Mouse (Mus musculus): ENCODE data around the gene Bclaf1. TPM values are rescaled to one million over a fixed set of nuclear protein-coding genes. Genes with fewer than 3 reads are reported as not detected.
A peak's percentile ranks its signal among the peaks of the same experiment; 100 is the strongest.

Gene Bclaf1
- polyA plus RNA-seq, 1 experiment from 2014 or later: 79.3 TPM

- H3K9ac ChIP-seq: no peak overlapping the region
- WGBS (ENCODE audit: insufficient replicate concordance): 81% methylated on average over 6 of the region's 6 CpGs
- H3K9me3 ChIP-seq (replicated peaks): no peaks in the 10 kb centered on the region
- peaks cover 18% of the 10 kb centered on the region for H3K4me1 ChIP-seq
- H3K36me3 ChIP-seq: no peaks in the 10 kb centered on the region
- no peak overlapping the region for H3K4me3 ChIP-seq
- H3K4me2 ChIP-seq: no peak overlapping the region
- no peaks in the 10 kb centered on the region for H3K27me3 ChIP-seq (replicated peaks)
- no peak for ATAC-seq
- H3K27ac ChIP-seq: no peak overlapping the region
These were observed 24.9 kb upstream of the Bclaf1 start for GRCm38 (mm10) chr10:20287369-20287768.

- H3K4me1 ChIP-seq: peaks cover 12% of the 10 kb centered on the region
- H3K4me2 ChIP-seq: peak overlapping the region; percentile 63
- WGBS (ENCODE audit: insufficient replicate concordance): 16% methylated on average over 11 of the region's 11 CpGs
- ATAC-seq: no peak
- H3K27ac ChIP-seq: no peak overlapping the region
- no peaks in the 10 kb centered on the region for H3K27me3 ChIP-seq (replicated peaks)
- no peaks in the 10 kb centered on the region for H3K9me3 ChIP-seq (replicated peaks)
- H3K4me3 ChIP-seq: peak overlapping the region; percentile 35
- H3K9ac ChIP-seq: no peak overlapping the region
- no peaks in the 10 kb centered on the region for H3K36me3 ChIP-seq
These were observed 21.8 kb upstream of the Bclaf1 start for GRCm38 (mm10) chr10:20290467-20290883.

GRCm38 (mm10) chr10:20295961-20296360 lies 16.3 kb upstream of the Bclaf1 start:
- Histone ChIP-seq H3K36me3 (no peaks in the 10 kb centered on the region), H3K27me3 (replicated peaks) (no peaks in the 10 kb centered on the region), H3K4me1 (no peaks in the 10 kb centered on the region), H3K27ac (no peak overlapping the region), H3K4me2 (no peak overlapping the region), H3K4me3 (no peak overlapping the region), H3K9ac (no peak overlapping the region), H3K9me3 (replicated peaks) (no peaks in the 10 kb centered on the region)
- ATAC-seq: no peak
- WGBS (ENCODE audit: insufficient replicate concordance): 52% methylated on average over 5 of the region's 5 CpGs

- no peak overlapping the region for H3K9ac ChIP-seq
- H3K36me3 ChIP-seq: no peaks in the 10 kb centered on the region
- H3K9me3 ChIP-seq (replicated peaks): no peaks in the 10 kb centered on the region
- no peak for ATAC-seq
- no peak overlapping the region for H3K4me2 ChIP-seq
- no peaks in the 10 kb centered on the region for H3K4me1 ChIP-seq
- H3K27me3 ChIP-seq (replicated peaks): no peaks in the 10 kb centered on the region; the same call in 1 of the 2 replicates
- no peak overlapping the region for H3K27ac ChIP-seq
- WGBS (ENCODE audit: insufficient replicate concordance): 42% methylated on average over 3 of the region's 3 CpGs
- no peak overlapping the region for H3K4me3 ChIP-seq
These were observed 13.9 kb upstream of the Bclaf1 start for GRCm38 (mm10) chr10:20298152-20298920.

GRCm38 (mm10) chr10:20299114-20299513 lies 13.2 kb upstream of the Bclaf1 start:
- WGBS (ENCODE audit: insufficient replicate concordance): 65% methylated on average over 5 of the region's 5 CpGs
- H3K4me3 ChIP-seq: no peak overlapping the region
- ATAC-seq: no peak
- H3K27ac ChIP-seq: no peak overlapping the region
- H3K27me3 ChIP-seq (replicated peaks): no peaks in the 10 kb centered on the region; the same call in 1 of the 2 replicates
- H3K9me3 ChIP-seq (replicated peaks): no peaks in the 10 kb centered on the region
- no peaks in the 10 kb centered on the region for H3K4me1 ChIP-seq
- no peaks in the 10 kb centered on the region for H3K36me3 ChIP-seq
- H3K4me2 ChIP-seq: no peak overlapping the region
- no peak overlapping the region for H3K9ac ChIP-seq

- H3K9me3 ChIP-seq (replicated peaks): no peaks in the 10 kb centered on the region
- peaks cover 35% of the 10 kb centered on the region for H3K4me1 ChIP-seq
- H3K9ac ChIP-seq: peak overlapping the region; percentile 84
- no peak for ATAC-seq
- no peaks in the 10 kb centered on the region for H3K27me3 ChIP-seq (replicated peaks)
- peak overlapping the region; percentile 100 for H3K27ac ChIP-seq
- H3K4me2 ChIP-seq: peak overlapping the region; percentile 87
- H3K4me3 ChIP-seq: peak overlapping the region; percentile 91
- WGBS (ENCODE audit: insufficient replicate concordance): 47% methylated on average over 11 of the region's 11 CpGs
- 0 out of 2 replicates have a peak, but pooled peaks cover 3% of the 10 kb centered on the region for H3K36me3 ChIP-seq
These were observed 1.1 kb upstream of the Bclaf1 start for GRCm38 (mm10) chr10:20310969-20311769.

GRCm38 (mm10) chr10:20312736-20313301 lies 550 bp downstream of the Bclaf1 start:
- Histone ChIP-seq H3K36me3 (peaks cover 10% of the 10 kb centered on the region), H3K4me2 (peak overlapping the region; percentile 87), H3K27me3 (replicated peaks) (no peaks in the 10 kb centered on the region), H3K9me3 (replicated peaks) (no peaks in the 10 kb centered on the region), H3K4me1 (peaks cover 51% of the 10 kb centered on the region), H3K27ac (peak overlapping the region; percentile 100), H3K4me3 (peak overlapping the region; percentile 91), H3K9ac (peak overlapping the region; percentile 96)
- ATAC-seq: peak; percentile 61
- under 1% methylated on average over 49 of the region's 54 CpGs for WGBS (ENCODE audit: insufficient replicate concordance)

- Histone ChIP-seq H3K27ac (peak overlapping the region; percentile 100), H3K27me3 (replicated peaks) (no peaks in the 10 kb centered on the region), H3K4me1 (peaks cover 57% of the 10 kb centered on the region), H3K4me3 (peak overlapping the region; percentile 91), H3K4me2 (peak overlapping the region; percentile 87), H3K36me3 (peaks cover 16% of the 10 kb centered on the region), H3K9ac (peak overlapping the region; percentile 96), H3K9me3 (replicated peaks) (no peaks in the 10 kb centered on the region)
- ATAC-seq: no peak
- 15% methylated on average over 13 of the region's 13 CpGs for WGBS (ENCODE audit: insufficient replicate concordance)
These were observed 1.2 kb downstream of the Bclaf1 start for GRCm38 (mm10) chr10:20313447-20313846.

- WGBS (ENCODE audit: insufficient replicate concordance): 60% methylated on average over 4 of the region's 4 CpGs
- no peak for ATAC-seq
- Histone ChIP-seq H3K4me1 (peaks cover 58% of the 10 kb centered on the region), H3K27me3 (replicated peaks) (no peaks in the 10 kb centered on the region), H3K27ac (peak overlapping the region; percentile 100; the same call in 1 of the 2 replicates), H3K9ac (peak overlapping the region; percentile 96), H3K4me2 (peak overlapping the region; percentile 87), H3K36me3 (peaks cover 21% of the 10 kb centered on the region), H3K9me3 (replicated peaks) (no peaks in the 10 kb centered on the region), H3K4me3 (peak overlapping the region; percentile 91)
These were observed 1.7 kb downstream of the Bclaf1 start for GRCm38 (mm10) chr10:20313941-20314340.

- peak overlapping the region; percentile 87 for H3K4me2 ChIP-seq
- WGBS (ENCODE audit: insufficient replicate concordance): 16% methylated on average over 2 of the region's 2 CpGs
- H3K36me3 ChIP-seq: peaks cover 28% of the 10 kb centered on the region
- H3K9me3 ChIP-seq (replicated peaks): no peaks in the 10 kb centered on the region
- H3K4me1 ChIP-seq: peaks cover 58% of the 10 kb centered on the region
- no peak overlapping the region for H3K27ac ChIP-seq
- peak overlapping the region; percentile 91; the same call in 1 of the 2 replicates for H3K4me3 ChIP-seq
- no peak overlapping the region for H3K9ac ChIP-seq
- no peak for ATAC-seq
- no peaks in the 10 kb centered on the region for H3K27me3 ChIP-seq (replicated peaks)
These were observed 2.5 kb downstream of the Bclaf1 start for GRCm38 (mm10) chr10:20314797-20315196.

- H3K9ac ChIP-seq: peak overlapping the region; percentile 17; the same call in 1 of the 2 replicates
- no peak overlapping the region for H3K27ac ChIP-seq
- peak overlapping the region; percentile 34 for H3K4me2 ChIP-seq
- no peak for ATAC-seq
- WGBS (ENCODE audit: insufficient replicate concordance): 20% methylated on average over 5 of the region's 5 CpGs
- peaks cover 47% of the 10 kb centered on the region for H3K4me1 ChIP-seq
- no peaks in the 10 kb centered on the region for H3K9me3 ChIP-seq (replicated peaks)
- peaks cover 51% of the 10 kb centered on the region for H3K36me3 ChIP-seq
- H3K27me3 ChIP-seq (replicated peaks): no peaks in the 10 kb centered on the region
- H3K4me3 ChIP-seq: no peak overlapping the region
These were observed 5.2 kb downstream of the Bclaf1 start for GRCm38 (mm10) chr10:20317466-20317865.

GRCm38 (mm10) chr10:20326226-20326625 lies 14.0 kb downstream of the Bclaf1 start:
- H3K4me1 ChIP-seq: no peaks in the 10 kb centered on the region
- ATAC-seq: no peak
- no peak overlapping the region for H3K9ac ChIP-seq
- no peaks in the 10 kb centered on the region for H3K27me3 ChIP-seq (replicated peaks)
- H3K4me3 ChIP-seq: no peak overlapping the region
- peaks cover 90% of the 10 kb centered on the region for H3K36me3 ChIP-seq
- no peak overlapping the region for H3K27ac ChIP-seq
- no peak overlapping the region for H3K4me2 ChIP-seq
- H3K9me3 ChIP-seq (replicated peaks): no peaks in the 10 kb centered on the region
